Mouse (Mus musculus): Measurements from ENCODE around the gene Cd52. TPM values are rescaled to one million over a fixed set of nuclear protein-coding genes. Genes with fewer than 3 reads are reported as not detected.

Cd52 gene
- total RNA-seq, 2 experiments from 2014 or later: 1.1 TPM; not detected in 1

DNA sequence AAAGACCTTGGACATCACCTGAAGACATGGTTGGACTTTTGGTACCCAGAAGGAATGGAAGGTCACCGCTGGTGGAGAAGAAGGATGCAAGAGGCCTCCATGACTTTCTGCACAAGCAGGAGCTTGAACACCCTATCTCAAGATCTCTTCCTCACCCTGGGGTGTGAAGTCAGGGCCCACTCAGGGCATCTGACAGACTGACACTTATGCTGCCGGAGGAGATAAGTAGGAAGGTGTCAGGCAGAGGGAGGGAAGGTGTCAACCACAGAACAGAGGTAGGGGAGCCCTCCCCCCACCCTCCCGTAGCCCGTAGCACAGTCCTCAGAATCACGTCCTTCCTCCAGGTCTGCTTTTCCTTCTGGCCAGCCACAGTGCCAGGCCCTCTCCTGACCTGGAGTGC, 47.2 kb downstream of the Cd52 start:
- DNase-seq: no peak

- no peak for DNase-seq
Measured at GRCm38 (mm10) chr4:134043041-134043440, 51.8 kb downstream of the Cd52 start.

DNA sequence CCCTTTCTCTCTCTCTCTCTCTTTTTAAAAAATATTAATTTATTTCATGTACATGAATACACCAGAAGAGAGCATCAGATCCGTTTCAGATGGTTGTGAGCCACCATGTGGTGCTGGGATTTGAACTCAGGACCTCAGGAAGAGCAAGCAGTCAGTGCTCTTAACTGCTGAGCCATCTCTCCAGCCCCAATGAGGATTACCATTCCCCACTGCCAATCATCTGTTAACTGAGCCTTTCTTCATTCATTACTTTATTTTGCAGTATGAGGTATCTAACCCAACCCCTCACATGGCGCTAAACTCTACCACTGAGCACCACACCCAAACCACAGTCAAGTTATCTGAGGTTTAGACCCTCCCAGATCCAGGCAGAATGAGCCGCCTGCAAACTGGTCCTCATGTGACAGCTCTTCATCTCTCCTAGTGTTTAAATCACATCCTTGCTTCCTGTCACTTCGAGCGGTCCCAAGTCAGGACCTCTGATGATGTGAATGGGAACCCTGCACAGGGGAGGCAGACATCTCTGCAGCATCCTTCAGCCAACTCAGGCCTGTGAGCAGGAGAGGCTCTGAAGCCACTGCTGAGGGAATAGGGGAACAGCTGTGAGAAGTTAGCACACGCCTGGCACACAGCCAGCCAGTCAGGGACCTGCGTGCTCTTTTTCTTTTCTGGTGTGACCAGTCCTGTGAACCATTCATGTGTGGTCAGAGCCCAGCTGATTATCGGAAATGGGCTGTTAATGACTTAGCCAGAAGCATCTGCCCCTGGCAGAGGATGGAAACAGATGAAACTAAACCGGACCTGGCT, 53.4 kb downstream of the Cd52 start:
- DNase-seq: no peak

GRCm38 (mm10) chr4:134035953-134036352, 58.9 kb downstream of the Cd52 start:
- DNase-seq: peak; percentile 80 to 82

Other genes with a start within 250 kb of the Cd52 start
- 10 to 100 TPM in 1 of 2 experiments, 1 to 10 TPM in 1; 9.6 to 11.3 TPM for gene Rps6ka1, start 207.3 kb downstream of the Cd52 start, total RNA-seq (2021)
- gene Hmgn2, start 126.4 kb downstream of the Cd52 start, total RNA-seq (2021): 100 to 1,000 TPM; 119 to 123 TPM
- 10 to 100 TPM; 57.8 to 62.6 TPM for gene Dhdds, start 94.2 kb downstream of the Cd52 start, total RNA-seq (2021)
- gene Lin28a, start 76.2 kb downstream of the Cd52 start, total RNA-seq (2021): not detected
- gene Zfp683, start 41.2 kb downstream of the Cd52 start, total RNA-seq (2021): not detected
- gene Crybg2, start 34.3 kb downstream of the Cd52 start, total RNA-seq (2021): 1 to 10 TPM; 1.2 to 1.8 TPM
- gene Ubxn11, start 7.5 kb upstream of the Cd52 start, total RNA-seq (2021): 10 to 100 TPM; 32.8 to 34.7 TPM
- 100 to 1,000 TPM; 234 to 264 TPM for gene Sh3bgrl3, start 33.7 kb upstream of the Cd52 start, total RNA-seq (2021)
- gene Cep85, start 92.0 kb upstream of the Cd52 start, total RNA-seq (2021): 10 to 100 TPM; 16.1 to 17.5 TPM
- gene Gm7534, start 107.9 kb upstream of the Cd52 start, total RNA-seq (2021): not detected
- gene Catsper4, start 132.3 kb upstream of the Cd52 start, total RNA-seq (2021): not detected
- under 1 TPM; 0.35 to 0.58 TPM for gene Cnksr1, start 143.3 kb upstream of the Cd52 start, total RNA-seq (2021)
- not detected for gene E130218I03Rik, start 148.6 kb upstream of the Cd52 start, total RNA-seq (2021)
- gene Zfp593, start 150.5 kb upstream of the Cd52 start, total RNA-seq (2021): 10 to 100 TPM; 10.2 to 11.4 TPM
- not detected for gene Gm30191, start 151.9 kb upstream of the Cd52 start, total RNA-seq (2021)
- gene Grrp1, start 159.0 kb upstream of the Cd52 start, total RNA-seq (2021): 1 to 10 TPM; 2.7 to 7.4 TPM
- 10 to 100 TPM; 16.7 to 21.5 TPM for gene Pdik1l, start 192.8 kb upstream of the Cd52 start, total RNA-seq (2021)
- gene Trim63, start 220.0 kb upstream of the Cd52 start, total RNA-seq (2021): not detected
- gene Slc30a2, start 248.1 kb upstream of the Cd52 start, total RNA-seq (2021): not detected

Measured in layer of hippocampus, postnatal 36 days (tissue).